Mouse (Mus musculus): ENCODE results near the gene Fat2.

- TF ChIP-seq POLR2A (IDR thresholded peaks at IDR 0.05; ENCODE audit: borderline replicate concordance, low read depth, low read length) (no peak), CTCF (IDR thresholded peaks at IDR 0.05; ENCODE audit: low read depth, low read length) (no peak)
These were observed 29.5 kb upstream of the Fat2 start for GRCm38 (mm10) chr11:55365840-55366239.
